In genomic region chr8:69625095-69625789, GRCm38 (mm10) we compare ENCODE assay signal across 7 mouse cellular contexts. TPM values are rescaled to one million over a fixed set of nuclear protein-coding genes. Genes with fewer than 3 reads are reported as not detected.
DNase-seq lines count a peak whose midpoint lies in the region; ATAC-seq lines count a peak whose summit lies in the region.

Zfp868 (minus strand) TSS chr8:69625548.

- WGBS in embryonic facial prominence, embryonic 11.5 days: under 1% methylated on average over 38 of the region's 41 CpGs
- under 1% methylated on average over 41 of the region's 41 CpGs for WGBS in limb, embryonic 10.5 days
- under 1% methylated on average over 41 of the region's 41 CpGs for WGBS in midbrain, embryonic 13.5 days

- H3K9ac ChIP-seq in embryonic facial prominence, embryonic 11.5 days (replicated peaks; ENCODE audit: low read length): peak within 1 kb of the TSS; percentile 94
- H3K9ac ChIP-seq in midbrain, embryonic 13.5 days (replicated peaks): peak within 1 kb of the TSS; percentile 89

- H3K27ac ChIP-seq in embryonic facial prominence, embryonic 11.5 days (replicated peaks; ENCODE audit: low read depth, low read length): peak within 1 kb of the TSS; percentile 84
- H3K27ac ChIP-seq in limb, embryonic 10.5 days: peak within 1 kb of the TSS; percentile 99
- peak within 1 kb of the TSS; percentile 99 for H3K27ac ChIP-seq in midbrain, embryonic 13.5 days

- H3K4me3 ChIP-seq in embryonic facial prominence, embryonic 11.5 days (ENCODE audit: low read depth, low read length): peak within 1 kb of the TSS; percentile 73
- peak within 1 kb of the TSS; percentile 76 for H3K4me3 ChIP-seq in limb, embryonic 10.5 days
- peak within 1 kb of the TSS; percentile 68 for H3K4me3 ChIP-seq in midbrain, embryonic 13.5 days (replicated peaks)

- H3K27me3 ChIP-seq in embryonic facial prominence, embryonic 11.5 days (ENCODE audit: control insufficient read depth, insufficient read depth, low read length): no peaks in the 10 kb centered on the region
- no peaks in the 10 kb centered on the region for H3K27me3 ChIP-seq in limb, embryonic 10.5 days (ENCODE audit: low read depth, poor library complexity, severe bottlenecking)
- no peaks in the 10 kb centered on the region for H3K27me3 ChIP-seq in midbrain, embryonic 13.5 days

- peak; percentile 100 for ATAC-seq in embryonic facial prominence, embryonic 11.5 days (replicated peaks; ENCODE audit: insufficient number of reproducible peaks, low FRiP score, low TSS enrichment, low read depth)
- peak; percentile 97 for ATAC-seq in granulocyte monocyte progenitor cell, adult 5-6 weeks (replicated peaks; ENCODE audit: poor library complexity, severe bottlenecking)
- peak; percentile 100 for ATAC-seq in midbrain, embryonic 13.5 days

- peak; percentile 99 for DNase-seq in adrenal gland, postnatal 14 days
- DNase-seq in embryonic facial prominence, embryonic 11.5 days (ENCODE audit: low spot score): peak; percentile 98
- peak; percentile 97 for DNase-seq in kidney, adult 11 months
- peak; percentile 98 for DNase-seq in limb, embryonic 10.5 days (ENCODE audit: low spot score)
- DNase-seq in spleen, adult 12 weeks (ENCODE audit: low spot score): peak; percentile 97

- H3K4me1 ChIP-seq in embryonic facial prominence, embryonic 11.5 days (ENCODE audit: control insufficient read depth, insufficient read depth, low read length): no peaks in the 10 kb centered on the region
- peaks cover 6% of the 10 kb centered on the region; the same call in 1 of the 2 replicates for H3K4me1 ChIP-seq in limb, embryonic 10.5 days
- H3K4me1 ChIP-seq in midbrain, embryonic 13.5 days (replicated peaks): peaks cover 14% of the 10 kb centered on the region

- H3K9me3 ChIP-seq in embryonic facial prominence, embryonic 11.5 days (replicated peaks; ENCODE audit: control insufficient read depth, low read length): no peaks in the 10 kb centered on the region
- H3K9me3 ChIP-seq in limb, embryonic 10.5 days (replicated peaks): no peaks in the 10 kb centered on the region
- H3K9me3 ChIP-seq in midbrain, embryonic 13.5 days: no peaks in the 10 kb centered on the region

- no peaks in the 10 kb centered on the region for H3K36me3 ChIP-seq in embryonic facial prominence, embryonic 11.5 days (replicated peaks; ENCODE audit: control insufficient read depth, insufficient read depth, low read depth, low read length)
- peaks cover 11% of the 10 kb centered on the region for H3K36me3 ChIP-seq in limb, embryonic 10.5 days
- H3K36me3 ChIP-seq in midbrain, embryonic 13.5 days: no peaks in the 10 kb centered on the region

- H3K4me2 ChIP-seq in embryonic facial prominence, embryonic 11.5 days (ENCODE audit: low read depth, low read length): peak within 1 kb of the TSS; percentile 43
- H3K4me2 ChIP-seq in midbrain, embryonic 13.5 days (replicated peaks): peak within 1 kb of the TSS; percentile 55

RNA-seq across cellular contexts. Expression of gene Zfp868, which starts in this region (rescaled TPM):
- 12.3 and 13.6 TPM in 2 replicates for total RNA-seq in adrenal gland, postnatal 14 days (2021)
- 35.0 and 36.9 TPM in 2 replicates for polyA plus RNA-seq in embryonic facial prominence, embryonic 11.5 days (2014; fragmentation: Nextera tagmentation; extraction: Ambion mirVana)
- 16.5 and 19.5 TPM in 2 replicates for total RNA-seq in granulocyte monocyte progenitor cell, adult 5-6 weeks (2014; fragmentation: Nextera tagmentation)
- 9.4 and 17.1 TPM in 2 replicates for total RNA-seq in granulocyte monocyte progenitor cell, adult 5-6 weeks (2017)
- 29.1 and 30.7 TPM in 2 replicates for polyA plus RNA-seq in limb, embryonic 10.5 days (2016; fragmentation: Nextera tagmentation; extraction: Ambion mirVana)
- 48.6 and 50.8 TPM in 2 replicates for polyA plus RNA-seq in midbrain, embryonic 13.5 days (2015; fragmentation: Nextera tagmentation; extraction: Ambion mirVana)

Comparison
In these comparisons a context has a peak if more than half of its experiments do, and no peak if none do; other contexts are left out.
1. Peak in every context shown above with its lines: DNase-seq, ATAC-seq, H3K4me3 ChIP-seq and H3K27ac ChIP-seq.